8 mouse cellular contexts compared by ENCODE assay signal in genomic region chr17:35242015-35242941, GRCm38 (mm10). TPM values are rescaled to one million over a fixed set of nuclear protein-coding genes. Genes with fewer than 3 reads are reported as not detected.
DNase-seq lines count a peak whose midpoint lies in the region; ATAC-seq and TF ChIP-seq lines count a peak whose summit lies in the region.

No protein-coding gene starts in this region.

- H3K27me3 ChIP-seq in heart, embryonic 13.5 days (replicated peaks) = no peaks in the 10 kb centered on the region
- H3K27me3 ChIP-seq in lung, embryonic 16.5 days (ENCODE audit: control insufficient read depth, insufficient read depth, low read depth, low read length) = no peaks in the 10 kb centered on the region

- DNase-seq in NIH3T3 (ENCODE audit: low read depth) = peak; percentile 88
- DNase-seq in embryo, embryonic 11 days = peak; percentile 79
- DNase-seq in kidney, postnatal 10 days = peak; percentile 85
- DNase-seq in yolk sac, embryonic 10.5 days (ENCODE audit: low spot score) = peak; percentile 77

- H3K4me1 ChIP-seq in heart, embryonic 13.5 days = peaks cover 57% of the 10 kb centered on the region
- H3K4me1 ChIP-seq in lung, embryonic 16.5 days (replicated peaks; ENCODE audit: control insufficient read depth, insufficient read depth, low read length) = peaks cover 32% of the 10 kb centered on the region
- peaks cover 37% of the 10 kb centered on the region for H3K4me1 ChIP-seq in olfactory bulb, adult 2 months (ENCODE audit: control insufficient read depth, insufficient read depth, low read length)

- TF ChIP-seq CTCF in olfactory bulb, adult 2 months (IDR thresholded peaks at IDR 0.05; ENCODE audit: insufficient read depth, low read depth, low read length) = no peak

- H3K4me2 ChIP-seq in heart, embryonic 13.5 days = peak overlapping the region; percentile 73
- peak overlapping the region; percentile 89 for H3K4me2 ChIP-seq in lung, embryonic 16.5 days (ENCODE audit: low read depth, low read length)

- peak overlapping the region; percentile 100 for H3K9ac ChIP-seq in heart, embryonic 13.5 days
- peak overlapping the region; percentile 99 for H3K9ac ChIP-seq in lung, embryonic 16.5 days (ENCODE audit: low read length)

- peak; percentile 46 for ATAC-seq in CD4-positive, CD25-positive, alpha-beta regulatory T cell, adult 4 months
- ATAC-seq in heart, embryonic 13.5 days (ENCODE audit: extremely low read depth, insufficient number of reproducible peaks, low FRiP score, low TSS enrichment) = peak; percentile 49; the same call in 1 of the 2 replicates
- peak; percentile 53 for ATAC-seq in lung, embryonic 16.5 days (ENCODE audit: low read depth)

- H3K27ac ChIP-seq in heart, embryonic 13.5 days (replicated peaks) = peak overlapping the region; percentile 99
- H3K27ac ChIP-seq in lung, embryonic 16.5 days (ENCODE audit: low read length) = peak overlapping the region; percentile 98
- peak overlapping the region; percentile 92 for H3K27ac ChIP-seq in olfactory bulb, adult 2 months (ENCODE audit: insufficient read depth, low read depth, low read length)

- H3K4me3 ChIP-seq in heart, embryonic 13.5 days = peak overlapping the region; percentile 95
- H3K4me3 ChIP-seq in lung, embryonic 16.5 days (ENCODE audit: low read length) = peak overlapping the region; percentile 88
- H3K4me3 ChIP-seq in olfactory bulb, adult 2 months (ENCODE audit: insufficient read depth, low read depth, low read length) = peak overlapping the region; percentile 77

- H3K36me3 ChIP-seq in heart, embryonic 13.5 days = peaks cover 47% of the 10 kb centered on the region
- H3K36me3 ChIP-seq in lung, embryonic 16.5 days (ENCODE audit: control insufficient read depth, insufficient read depth, low read length) = peaks cover 36% of the 10 kb centered on the region

- no peak for TF ChIP-seq POLR2A in olfactory bulb, adult 2 months (IDR thresholded peaks at IDR 0.05; ENCODE audit: insufficient read depth, low read depth, low read length)

- WGBS in heart, embryonic 13.5 days = under 1% methylated on average over 55 of the region's 55 CpGs
- WGBS in lung, embryonic 16.5 days = under 1% methylated on average over 55 of the region's 55 CpGs
- under 1% methylated on average over 55 of the region's 55 CpGs for WGBS in olfactory bulb, adult 2 months

- no peaks in the 10 kb centered on the region for H3K9me3 ChIP-seq in heart, embryonic 13.5 days
- H3K9me3 ChIP-seq in lung, embryonic 16.5 days (ENCODE audit: control insufficient read depth, low read length) = no peaks in the 10 kb centered on the region

RNA-seq across cellular contexts. Expression of gene Ddx39b, which starts 0.7 kb away (rescaled TPM):
- polyA plus RNA-seq in CD4-positive, CD25-positive, alpha-beta regulatory T cell, adult 4 months (2017; shearing (Covaris generic)) = 100 to 1,000 TPM; 255 to 357 TPM
- 279 TPM in 2 replicates for polyA plus RNA-seq in heart, embryonic 13.5 days (2015; fragmentation: Nextera tagmentation; extraction: Ambion mirVana)
- 437 and 448 TPM in 2 replicates for polyA plus RNA-seq in lung, embryonic 16.5 days (2015; fragmentation: Nextera tagmentation; extraction: Ambion mirVana)
- polyA plus RNA-seq in olfactory bulb, adult 2 months (2012; ENCODE audit: insufficient read depth, insufficient read length, low replicate concordance, missing spikeins) = 290 and 359 TPM in 2 replicates

RNA-seq across cellular contexts. Expression of gene Nfkbil1, which starts 6.7 kb away (rescaled TPM):
- polyA plus RNA-seq in CD4-positive, CD25-positive, alpha-beta regulatory T cell, adult 4 months (2017; shearing (Covaris generic)) = 1 to 10 TPM; 2.0 to 2.2 TPM
- polyA plus RNA-seq in heart, embryonic 13.5 days (2015; fragmentation: Nextera tagmentation; extraction: Ambion mirVana) = 7.6 and 8.1 TPM in 2 replicates
- 10.0 and 11.0 TPM in 2 replicates for polyA plus RNA-seq in lung, embryonic 16.5 days (2015; fragmentation: Nextera tagmentation; extraction: Ambion mirVana)
- polyA plus RNA-seq in olfactory bulb, adult 2 months (2012; ENCODE audit: insufficient read depth, insufficient read length, low replicate concordance, missing spikeins) = not detected in 2 replicates

RNA-seq across cellular contexts. Expression of gene Atp6v1g2, which starts 8.8 kb away (rescaled TPM):
- 1 to 10 TPM; 6.3 to 8.2 TPM for polyA plus RNA-seq in CD4-positive, CD25-positive, alpha-beta regulatory T cell, adult 4 months (2017; shearing (Covaris generic))
- polyA plus RNA-seq in heart, embryonic 13.5 days (2015; fragmentation: Nextera tagmentation; extraction: Ambion mirVana) = 10.6 and 10.7 TPM in 2 replicates
- polyA plus RNA-seq in lung, embryonic 16.5 days (2015; fragmentation: Nextera tagmentation; extraction: Ambion mirVana) = 4.9 and 5.9 TPM in 2 replicates
- polyA plus RNA-seq in olfactory bulb, adult 2 months (2012; ENCODE audit: insufficient read depth, insufficient read length, low replicate concordance, missing spikeins) = not detected in 2 replicates

RNA-seq across cellular contexts. Expression of gene H2-D1, which starts 20.3 kb away (rescaled TPM):
- polyA plus RNA-seq in CD4-positive, CD25-positive, alpha-beta regulatory T cell, adult 4 months (2017; shearing (Covaris generic)) = 1,000 to 10,000 TPM; 4,417 to 6,162 TPM
- 43.4 and 48.6 TPM in 2 replicates for polyA plus RNA-seq in heart, embryonic 13.5 days (2015; fragmentation: Nextera tagmentation; extraction: Ambion mirVana)
- 141 and 161 TPM in 2 replicates for polyA plus RNA-seq in lung, embryonic 16.5 days (2015; fragmentation: Nextera tagmentation; extraction: Ambion mirVana)
- 345 and 592 TPM in 2 replicates for polyA plus RNA-seq in olfactory bulb, adult 2 months (2012; ENCODE audit: insufficient read depth, insufficient read length, low replicate concordance, missing spikeins)

RNA-seq across cellular contexts. Expression of gene Gm16181, which starts 21.6 kb away (rescaled TPM):
- 1 to 10 TPM in 1 of 2 experiments, under 1 TPM in 1; 0.79 to 1.4 TPM for polyA plus RNA-seq in CD4-positive, CD25-positive, alpha-beta regulatory T cell, adult 4 months (2017; shearing (Covaris generic))
- not detected in 2 replicates for polyA plus RNA-seq in heart, embryonic 13.5 days (2015; fragmentation: Nextera tagmentation; extraction: Ambion mirVana)
- polyA plus RNA-seq in lung, embryonic 16.5 days (2015; fragmentation: Nextera tagmentation; extraction: Ambion mirVana) = 1.2 TPM in 1 of 2 replicates, not detected in the other
- not detected in 2 replicates for polyA plus RNA-seq in olfactory bulb, adult 2 months (2012; ENCODE audit: insufficient read depth, insufficient read length, low replicate concordance, missing spikeins)

Comparison
In these comparisons a context has a peak if more than half of its experiments do, and no peak if none do; other contexts are left out.
1. Peak in every context shown above with its lines: DNase-seq, ATAC-seq, H3K4me3 ChIP-seq and H3K27ac ChIP-seq.